11 mouse cellular contexts compared by ENCODE assay signal in genomic region chr16:36770191-36770771, GRCm38 (mm10). TPM values are rescaled to one million over a fixed set of nuclear protein-coding genes. Genes with fewer than 3 reads are reported as not detected.
DNase-seq lines count a peak whose midpoint lies in the region; ATAC-seq and TF ChIP-seq lines count a peak whose summit lies in the region.
"Had no signal": no experiment of that assay in that cellular context is flagged by ENCODE, and none has a peak within 500 bp of the region (broad histone marks: within the 10 kb centered on the region; RNA-seq: fewer than 3 reads in every experiment).

No protein-coding gene starts in this region.

- DNase-seq in layer of hippocampus, adult 2 months (ENCODE audit: low spot score in 2 of 2), result no peak
- DNase-seq in layer of hippocampus, postnatal 10 days (ENCODE audit: low spot score in 2 of 2), result no peak
- peak; percentile 38 for DNase-seq in thymus, postnatal 4 days
- DNase-seq in thymus, adult 18-20 months, result no peak
- no peak for DNase-seq in urinary bladder, adult 18-20 months (ENCODE audit: low spot score in 2 of 2)
- DNase-seq in left cerebral cortex, adult 11 months (ENCODE audit: low spot score), result no peak
- DNase-seq: heart, adult 2 months had no signal

- no peak for TF ChIP-seq CTCF in layer of hippocampus, adult 2 months (conservative IDR thresholded peaks at IDR 0.05)

- H3K27ac ChIP-seq in layer of hippocampus, adult 2 months, result peak overlapping the region; percentile 83
- H3K27ac ChIP-seq: embryonic facial prominence, embryonic 15.5 days; heart, adult 2 months; hindbrain, embryonic 15.5 days had no signal

- H3K4me3 ChIP-seq in layer of hippocampus, adult 2 months, result no peak overlapping the region
- H3K4me3 ChIP-seq: embryonic facial prominence, embryonic 15.5 days; heart, adult 2 months; hindbrain, embryonic 15.5 days had no signal

- ATAC-seq in granulocyte monocyte progenitor cell, adult 5-6 weeks (replicated peaks; ENCODE audit: poor library complexity, severe bottlenecking), result peak; percentile 58
- no peak for ATAC-seq in monocyte, adult 5-6 weeks (replicated peaks; ENCODE audit: insufficient number of reproducible peaks, low FRiP score, low TSS enrichment, poor library complexity, severe bottlenecking)

RNA-seq across cellular contexts. Expression of gene Slc15a2, which starts 14.5 kb away (rescaled TPM):
- 10 to 100 TPM; 40.0 to 46.5 TPM for total RNA-seq in layer of hippocampus, adult 2 months (2021)
- 10 to 100 TPM; 49.3 to 50.1 TPM for total RNA-seq in layer of hippocampus, postnatal 10 days (2021)
- total RNA-seq in granulocyte monocyte progenitor cell, adult 5-6 weeks (2014; fragmentation: Nextera tagmentation), result 5.8 and 9.2 TPM in 2 replicates
- total RNA-seq in granulocyte monocyte progenitor cell, adult 5-6 weeks (2017), result 6.1 and 10.6 TPM in 2 replicates
- 44.5 to 91.5 TPM (median 53.5 TPM) in 3 replicates for total RNA-seq in monocyte, adult 5-6 weeks (2017)

RNA-seq across cellular contexts. Expression of gene Iqcb1, which starts 57.9 kb away (rescaled TPM):
- 10 to 100 TPM; 41.1 to 46.2 TPM for total RNA-seq in layer of hippocampus, adult 2 months (2021)
- 10 to 100 TPM; 36.4 to 43.1 TPM for total RNA-seq in layer of hippocampus, postnatal 10 days (2021)
- total RNA-seq in granulocyte monocyte progenitor cell, adult 5-6 weeks (2014; fragmentation: Nextera tagmentation), result 4.7 and 13.6 TPM in 2 replicates
- 10.8 and 11.2 TPM in 2 replicates for total RNA-seq in granulocyte monocyte progenitor cell, adult 5-6 weeks (2017)
- total RNA-seq in monocyte, adult 5-6 weeks (2017), result 17.8 to 35.6 TPM (median 25.5 TPM) in 3 replicates
